Mouse (Mus musculus): ENCODE results near the gene Hoxc13.

- TF ChIP-seq GATA1 (IDR thresholded peaks at IDR 0.05; ENCODE audit: borderline replicate concordance, low read length) (no peak), FLI1 (IDR thresholded peaks at IDR 0.05; ENCODE audit: low read length) (no peak)
Observed at GRCm38 (mm10) chr15:102948842-102949241, 27.9 kb downstream of the Hoxc13 start.

Measured in megakaryocyte, embryonic 14.5 days (primary cell).